Mouse (Mus musculus): ENCODE results near the gene Scn1b. TPM values are rescaled to one million over a fixed set of nuclear protein-coding genes. Genes with fewer than 3 reads are reported as not detected.

Scn1b gene
- 9.8 TPM for polyA plus RNA-seq (2014; fragmentation: Illumina TruSeq; extraction: RNeasy Lipid Tissue Mini Kit (QIAGEN cat#74804); ENCODE audit: insufficient read depth, low read depth, low replicate concordance)

GRCm38 (mm10) chr7:31126851-31127724 lies at the start of gene Scn1b:
TSS of gene Scn1b (minus strand) at chr7:31127003.

DNA sequence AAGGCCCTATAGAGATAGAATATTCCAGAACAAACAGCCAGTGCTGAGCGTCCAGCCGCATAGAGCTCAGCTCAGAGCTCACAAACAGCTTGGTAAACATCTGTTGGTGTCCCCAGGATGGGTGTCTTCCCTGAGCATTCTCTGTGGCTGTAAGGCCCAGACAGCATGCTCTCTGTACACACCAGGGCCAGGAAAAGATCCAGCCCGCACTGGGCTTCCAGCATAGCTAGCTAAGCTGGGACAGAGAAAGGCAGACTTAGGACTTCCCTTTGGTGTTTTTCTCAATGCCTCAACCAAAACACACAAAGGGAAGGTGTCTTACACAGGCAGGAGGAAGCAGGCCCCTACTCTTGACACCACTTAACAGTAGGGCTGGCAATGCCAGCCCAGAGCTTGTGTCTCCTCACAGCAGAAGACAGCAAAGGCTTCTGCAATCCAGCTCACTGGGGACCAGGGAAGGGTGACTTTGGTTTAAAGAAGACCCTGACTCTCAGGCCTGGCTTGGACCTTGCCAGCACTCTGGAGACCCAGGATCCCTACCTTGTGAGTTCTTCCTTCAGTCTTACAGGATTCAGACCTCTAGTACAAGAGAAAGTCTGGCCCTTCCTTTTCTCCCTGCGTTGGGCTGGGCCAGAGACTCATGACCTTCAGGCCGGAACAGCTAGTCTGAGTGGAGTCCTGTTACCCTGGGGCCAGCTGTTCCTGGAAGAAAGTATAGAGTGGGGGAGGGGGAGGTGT lies 28.7 kb upstream of the Scn1b start, which contains the start of gene Gramd1a:
Gramd1a (minus strand) TSS at position 601 of the 738 bp plus-strand sequence.

DNA sequence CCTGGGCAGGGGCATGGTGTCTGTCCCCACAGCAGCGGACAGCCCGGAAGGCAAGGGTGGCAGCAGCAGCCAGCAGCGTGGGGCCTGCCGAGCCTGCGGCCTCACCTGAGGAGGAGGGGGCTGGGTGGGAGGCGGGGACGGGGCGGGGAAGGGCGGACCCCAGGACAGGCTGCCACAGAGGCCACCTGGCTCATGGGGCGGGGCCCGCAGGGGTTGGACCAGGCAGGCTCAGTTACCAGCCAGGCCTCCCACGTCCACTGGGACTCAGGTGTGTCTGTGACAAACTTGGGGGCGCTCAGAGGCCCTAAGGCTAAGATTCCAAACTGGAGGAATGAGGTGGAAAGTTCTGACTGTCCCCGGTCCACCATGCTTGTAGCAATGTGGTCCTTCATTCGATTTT lies 11.6 kb downstream of the Scn1b start, which contains the start of gene Hpn:
Hpn (minus strand) TSS at position 109 of the 400 bp plus-strand sequence.

DNA sequence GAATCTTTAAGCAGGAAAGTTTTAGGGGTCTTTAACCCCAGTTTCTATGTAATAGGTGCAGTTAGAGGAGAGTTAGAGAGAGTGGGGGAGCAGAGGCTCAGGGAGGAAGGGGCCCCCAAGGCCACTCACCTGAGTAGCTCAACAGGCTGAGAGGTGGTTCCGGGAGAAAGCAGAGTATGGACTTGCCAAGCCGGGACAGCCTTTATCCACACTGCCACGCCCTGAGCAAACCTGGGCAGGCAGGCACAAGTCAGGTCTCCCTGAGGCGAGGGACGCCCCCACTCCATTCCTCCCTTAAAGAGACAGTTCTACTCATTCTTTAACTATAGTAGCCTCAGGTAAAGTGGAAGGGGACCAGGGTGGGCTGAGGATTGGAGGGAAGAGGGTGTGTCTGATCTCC lies 50.3 kb downstream of the Scn1b start, which contains the start of gene Fxyd3:
Fxyd3 (minus strand) TSS at position 213 of the 400 bp plus-strand sequence.

Other genes with a start within 250 kb of the Scn1b start
- 9.9 TPM for gene Cd22, start 246.7 kb downstream of the Scn1b start, polyA plus RNA-seq (2014; fragmentation: Illumina TruSeq; extraction: RNeasy Lipid Tissue Mini Kit (QIAGEN cat#74804); ENCODE audit: insufficient read depth, low read depth, low replicate concordance)
- gene Mag, start 212.1 kb downstream of the Scn1b start, polyA plus RNA-seq (2014; fragmentation: Illumina TruSeq; extraction: RNeasy Lipid Tissue Mini Kit (QIAGEN cat#74804); ENCODE audit: insufficient read depth, low read depth, low replicate concordance) = 1.6 TPM
- gene Hamp2, start 202.3 kb downstream of the Scn1b start, polyA plus RNA-seq (2014; fragmentation: Illumina TruSeq; extraction: RNeasy Lipid Tissue Mini Kit (QIAGEN cat#74804); ENCODE audit: insufficient read depth, low read depth, low replicate concordance) = 0.86 TPM
- 32.5 TPM for gene Hamp, start 183.0 kb downstream of the Scn1b start, polyA plus RNA-seq (2014; fragmentation: Illumina TruSeq; extraction: RNeasy Lipid Tissue Mini Kit (QIAGEN cat#74804); ENCODE audit: insufficient read depth, low read depth, low replicate concordance)
- gene Usf2, start 170.2 kb downstream of the Scn1b start, polyA plus RNA-seq (2014; fragmentation: Illumina TruSeq; extraction: RNeasy Lipid Tissue Mini Kit (QIAGEN cat#74804); ENCODE audit: insufficient read depth, low read depth, low replicate concordance) = 69.5 TPM
- gene Lsr, start 153.5 kb downstream of the Scn1b start, polyA plus RNA-seq (2014; fragmentation: Illumina TruSeq; extraction: RNeasy Lipid Tissue Mini Kit (QIAGEN cat#74804); ENCODE audit: insufficient read depth, low read depth, low replicate concordance) = 37.2 TPM
- gene Fam187b, start 153.2 kb downstream of the Scn1b start, polyA plus RNA-seq (2014; fragmentation: Illumina TruSeq; extraction: RNeasy Lipid Tissue Mini Kit (QIAGEN cat#74804); ENCODE audit: insufficient read depth, low read depth, low replicate concordance) = 5.7 TPM
- gene Fxyd5, start 84.5 kb downstream of the Scn1b start, polyA plus RNA-seq (2014; fragmentation: Illumina TruSeq; extraction: RNeasy Lipid Tissue Mini Kit (QIAGEN cat#74804); ENCODE audit: insufficient read depth, low read depth, low replicate concordance) = 231 TPM
- gene Fxyd7, start 75.5 kb downstream of the Scn1b start, polyA plus RNA-seq (2014; fragmentation: Illumina TruSeq; extraction: RNeasy Lipid Tissue Mini Kit (QIAGEN cat#74804); ENCODE audit: insufficient read depth, low read depth, low replicate concordance) = 3.1 TPM
- 320 TPM for gene Fxyd1, start 69.8 kb downstream of the Scn1b start, polyA plus RNA-seq (2014; fragmentation: Illumina TruSeq; extraction: RNeasy Lipid Tissue Mini Kit (QIAGEN cat#74804); ENCODE audit: insufficient read depth, low read depth, low replicate concordance)
- 2.3 TPM for gene Lgi4, start 67.7 kb downstream of the Scn1b start, polyA plus RNA-seq (2014; fragmentation: Illumina TruSeq; extraction: RNeasy Lipid Tissue Mini Kit (QIAGEN cat#74804); ENCODE audit: insufficient read depth, low read depth, low replicate concordance)
- 50.6 TPM for gene Fxyd3, start 50.3 kb downstream of the Scn1b start, polyA plus RNA-seq (2014; fragmentation: Illumina TruSeq; extraction: RNeasy Lipid Tissue Mini Kit (QIAGEN cat#74804); ENCODE audit: insufficient read depth, low read depth, low replicate concordance)
- gene Hpn, start 11.7 kb downstream of the Scn1b start, polyA plus RNA-seq (2014; fragmentation: Illumina TruSeq; extraction: RNeasy Lipid Tissue Mini Kit (QIAGEN cat#74804); ENCODE audit: insufficient read depth, low read depth, low replicate concordance) = 10.6 TPM
- 43.1 TPM for gene Gramd1a, start 28.9 kb upstream of the Scn1b start, polyA plus RNA-seq (2014; fragmentation: Illumina TruSeq; extraction: RNeasy Lipid Tissue Mini Kit (QIAGEN cat#74804); ENCODE audit: insufficient read depth, low read depth, low replicate concordance)
- not detected for gene Scgb2b2, start 163.5 kb upstream of the Scn1b start, polyA plus RNA-seq (2014; fragmentation: Illumina TruSeq; extraction: RNeasy Lipid Tissue Mini Kit (QIAGEN cat#74804); ENCODE audit: insufficient read depth, low read depth, low replicate concordance)
- not detected for gene Scgb1b2, start 164.8 kb upstream of the Scn1b start, polyA plus RNA-seq (2014; fragmentation: Illumina TruSeq; extraction: RNeasy Lipid Tissue Mini Kit (QIAGEN cat#74804); ENCODE audit: insufficient read depth, low read depth, low replicate concordance)
- gene Scgb2b3, start 235.1 kb upstream of the Scn1b start, polyA plus RNA-seq (2014; fragmentation: Illumina TruSeq; extraction: RNeasy Lipid Tissue Mini Kit (QIAGEN cat#74804); ENCODE audit: insufficient read depth, low read depth, low replicate concordance) = not detected
- gene Scgb1b3, start 248.6 kb upstream of the Scn1b start, polyA plus RNA-seq (2014; fragmentation: Illumina TruSeq; extraction: RNeasy Lipid Tissue Mini Kit (QIAGEN cat#74804); ENCODE audit: insufficient read depth, low read depth, low replicate concordance) = not detected

Data from lung, adult 10 weeks (tissue).